Mouse (Mus musculus) embryonic fibroblast, embryonic 13.5 days (primary cell): ENCODE data around the gene Cd63.

Source experiments
- CTCF ChIP-seq: IDR thresholded peaks from 2 replicates; pipeline ENCODE4 v1.5.1; 2011; ENCODE audit warnings: mild to moderate bottlenecking, control low read depth, low read length, moderate library complexity, borderline replicate concordance; ENCODE audit not compliant: insufficient read depth
- POLR2A ChIP-seq: IDR thresholded peaks from 2 replicates; pipeline ENCODE4 v1.6.1; 2011; ENCODE audit warnings: low read depth, mild to moderate bottlenecking, control low read depth, low read length, moderate library complexity

GRCm38 (mm10) chr10:128897501-128897900 lies 3.3 kb upstream of the Cd63 start:
- no peak for TF ChIP-seq CTCF
- no peak for TF ChIP-seq POLR2A
